Mouse (Mus musculus): ENCODE data around the gene Rd3l. TPM values are rescaled to one million over a fixed set of nuclear protein-coding genes. Genes with fewer than 3 reads are reported as not detected.

Gene Rd3l
- total and polyA plus RNA-seq, 3 experiments: 0.08 TPM; not detected in 2

- TF ChIP-seq EP300 (IDR thresholded peaks at IDR 0.05; ENCODE audit: low read depth in 1 of 2, low read length in 2 of 2) (0 out of 4 replicates have a peak, but pooled peaks of 1 of the 2 experiments have one; percentile 18), MXI1 (IDR thresholded peaks at IDR 0.05; ENCODE audit: low read depth, low read length) (peak; percentile 72; the same call in 1 of the 2 replicates), ZNF384 (IDR thresholded peaks at IDR 0.05; ENCODE audit: low read depth, low read length) (no peak), CTCF (IDR thresholded peaks at IDR 0.05 in 2 of 3, conservative IDR thresholded peaks at IDR 0.05 in 1 of 3; ENCODE audit: control insufficient read depth in 1 of 3, insufficient read depth in 1 of 3, low read depth in 2 of 3, low read length in 3 of 3, poor library complexity in 1 of 3, severe bottlenecking in 1 of 3) (peak; percentile 73 to 87 (median 83)), NRF1 (IDR thresholded peaks at IDR 0.05; ENCODE audit: insufficient read depth, low read depth, low read length, poor library complexity, severe bottlenecking) (peak; percentile 82), TBP (IDR thresholded peaks at IDR 0.05; ENCODE audit: low read depth, low read length) (peak; percentile 74)
Observed at GRCm38 (mm10) chr12:111966683-111967173, 14.4 kb downstream of the Rd3l start, which contains the start of gene Atp5mpl (continued).

- TF ChIP-seq RCOR1 (IDR thresholded peaks at IDR 0.05; ENCODE audit: low read depth, low read length) (no peak), HCFC1 (IDR thresholded peaks at IDR 0.05; ENCODE audit: low read depth, low read length) (no peak), MYC (IDR thresholded peaks at IDR 0.05; ENCODE audit: low read depth, low read length) (no peak), USF1 (IDR thresholded peaks at IDR 0.05; ENCODE audit: low read depth, low read length) (no peak), POLR2AphosphoS5 (IDR thresholded peaks at IDR 0.05; ENCODE audit: borderline replicate concordance, low read depth, low read length) (no peak), MAFK (IDR thresholded peaks at IDR 0.05; ENCODE audit: borderline replicate concordance, low read depth, low read length) (no peak), MAZ (IDR thresholded peaks at IDR 0.05; ENCODE audit: low read depth, low read length) (no peak), ZC3H11A (IDR thresholded peaks at IDR 0.05; ENCODE audit: low read depth, low read length) (no peak), ELF1 (IDR thresholded peaks at IDR 0.05; ENCODE audit: low read depth, low read length) (no peak), TBP (IDR thresholded peaks at IDR 0.05; ENCODE audit: low read depth, low read length) (no peak), ZNF384 (IDR thresholded peaks at IDR 0.05; ENCODE audit: low read depth, low read length) (no peak), MEF2A (IDR thresholded peaks at IDR 0.05; ENCODE audit: extremely low read depth, insufficient replicate concordance, low read depth, low read length, poor library complexity, severe bottlenecking) (no peak)
- Histone ChIP-seq H3K9ac (ENCODE audit: control insufficient read depth, low read depth, low read length, poor library complexity, severe bottlenecking) (no peak overlapping the region), H3K79me2 (ENCODE audit: control insufficient read depth, insufficient read depth, low read length, poor library complexity) (peaks cover 30% of the 10 kb centered on the region), H3K9me3 (replicated peaks; ENCODE audit: insufficient read depth, low read length) (no peaks in the 10 kb centered on the region), H3K27ac (ENCODE audit: control insufficient read depth, low read depth, low read length) (no peak overlapping the region), H3K4me3 (ENCODE audit: control insufficient read depth in 1 of 2, insufficient read depth in 1 of 2, low read depth in 2 of 2, low read length in 2 of 2) (no peak overlapping the region), H3K27me3 (ENCODE audit: control insufficient read depth in 1 of 2, insufficient read depth in 2 of 2, low read length in 2 of 2) (no peaks in the 10 kb centered on the region), H3K4me1 (ENCODE audit: control insufficient read depth in 1 of 2, insufficient read depth in 2 of 2, low read length in 2 of 2) (peaks cover 0 to 11% of the 10 kb centered on the region in 2 experiments; a peak in 2 of 4 replicates), H3K36me3 (ENCODE audit: control insufficient read depth in 1 of 2, insufficient read depth in 2 of 2, low read length in 2 of 2) (peaks cover 8 to 22% of the 10 kb centered on the region in 2 experiments)
- no peak for DNase-seq (ENCODE audit: low read depth, low spot score)
Observed at GRCm38 (mm10) chr12:111963339-111963738, 17.8 kb downstream of the Rd3l start.
